Mouse (Mus musculus) bone marrow, adult 2 months (tissue): ENCODE data around the gene Soga1.

Experiments
- CTCF ChIP-seq: fragments of 200-500 bp; IDR thresholded peaks from 2 replicates; pipeline ENCODE4 v1.5.1; 2011; ENCODE audit warnings: low read length, control low read depth; ENCODE audit not compliant: control insufficient read depth, insufficient read depth
- POLR2A ChIP-seq: fragments of 200-500 bp; IDR thresholded peaks from 2 replicates; pipeline ENCODE4 v1.6.1; 2011; ENCODE audit warnings: low read depth, mild to moderate bottlenecking, control low read depth, low read length, borderline replicate concordance; ENCODE audit not compliant: control insufficient read depth

DNA sequence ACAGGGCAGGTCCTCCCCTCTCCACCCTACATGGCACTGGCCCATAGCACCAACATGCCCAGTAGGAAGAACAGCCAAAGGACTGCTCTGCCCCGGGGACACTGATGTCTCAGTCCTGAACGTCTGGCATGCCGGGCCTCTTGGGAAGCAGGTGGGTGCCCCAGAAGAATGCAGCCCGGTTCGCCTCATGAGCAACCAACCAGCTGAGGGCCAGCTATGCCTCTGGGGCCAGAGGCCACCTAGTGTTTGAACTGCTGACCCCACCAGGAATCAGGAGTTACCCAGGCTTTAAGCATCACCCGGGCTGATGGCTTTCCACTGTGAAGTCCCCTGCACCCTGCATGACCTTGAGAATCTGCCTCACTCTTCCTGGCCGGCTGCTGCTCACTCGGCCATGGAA, 26.6 kb downstream of the Soga1 start:
- no peak for TF ChIP-seq POLR2A
- TF ChIP-seq CTCF = no peak
